Mouse (Mus musculus) testis, adult 2 months (tissue): ENCODE results near the gene Theg.

ENCODE experiments used
- CTCF ChIP-seq: fragments of 200-500 bp; IDR thresholded peaks from 2 replicates; pipeline ENCODE4 v1.5.1; 2012; ENCODE audit warnings: low read depth, mild to moderate bottlenecking, inconsistent platforms, low read length, moderate library complexity; ENCODE audit not compliant: control insufficient read depth, insufficient read depth, insufficient replicate concordance
- POLR2A ChIP-seq: fragments of 200-500 bp; IDR thresholded peaks from 2 replicates; pipeline ENCODE4 v1.6.1; 2012; ENCODE audit warnings: low read depth, mild to moderate bottlenecking, inconsistent platforms, low read length, moderate library complexity; ENCODE audit not compliant: control insufficient read depth

- TF ChIP-seq CTCF = no peak
- TF ChIP-seq POLR2A = no peak
Observed at GRCm38 (mm10) chr10:79607892-79608291, 20.8 kb upstream of the Theg start.
